In the genomic region with DNA sequence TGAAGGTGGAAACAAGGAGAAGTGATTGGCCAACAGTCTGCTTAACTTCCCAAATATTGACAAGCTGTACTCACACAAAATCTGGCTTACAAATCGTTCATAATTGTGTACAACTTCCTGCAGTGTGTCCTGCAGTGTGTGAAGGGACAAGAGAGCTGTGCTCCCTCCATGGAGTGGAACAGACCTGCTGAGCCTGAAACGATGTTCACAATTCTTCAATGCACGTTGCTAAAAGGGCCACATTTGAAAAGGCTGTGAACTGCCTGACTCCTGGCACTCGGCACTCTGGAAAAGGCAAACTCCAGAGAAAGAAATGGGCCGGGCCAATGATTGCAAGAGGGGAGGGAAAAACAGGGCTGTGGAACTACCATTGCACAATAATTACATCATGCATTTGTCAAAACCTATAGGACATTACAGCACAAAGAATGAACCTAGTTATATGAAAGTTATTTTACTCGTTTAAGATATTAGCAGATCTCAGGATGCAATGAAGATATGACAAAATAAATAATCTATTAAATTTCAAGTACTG, we compare ENCODE assay signal across 14 mouse cellular contexts. TPM values are rescaled to one million over a fixed set of nuclear protein-coding genes. Genes with fewer than 3 reads are reported as not detected.
DNase-seq lines count a peak whose midpoint lies in the region; ATAC-seq and TF ChIP-seq lines count a peak whose summit lies in the region.
"Had no signal": no experiment of that assay in that cellular context is flagged by ENCODE, and none has a peak within 500 bp of the region (broad histone marks: within the 10 kb centered on the region; RNA-seq: fewer than 3 reads in every experiment).

No protein-coding gene starts in this region.

- DNase-seq in lung, postnatal 10 days = no peak
- peak; percentile 27 for DNase-seq in liver
- peak; percentile 89 for DNase-seq in lung, postnatal 0 days (ENCODE audit: low spot score)
- no peak for DNase-seq in stomach, postnatal 0 days (ENCODE audit: low spot score)
- no peak for DNase-seq in urinary bladder, postnatal 14 days (ENCODE audit: low spot score)
- no peak for DNase-seq in urinary bladder, postnatal 36 days (ENCODE audit: low spot score in 2 of 2)
- DNase-seq in spleen, postnatal 10 days (ENCODE audit: low spot score in 2 of 2) = no peak
- DNase-seq: cerebellum, adult 2 months; embryo, embryonic 11 days; thymus, postnatal 25 days had no signal

- no peak for ATAC-seq in lung, embryonic 16.5 days (ENCODE audit: low read depth)
- peak; percentile 22; the same call in 1 of the 2 replicates for ATAC-seq in lung, postnatal 0 days
- 0 out of 2 replicates have a peak, but pooled peaks have one; percentile 43 for ATAC-seq in stomach, postnatal 0 days (ENCODE audit: low FRiP score, low TSS enrichment)
- ATAC-seq: forebrain, embryonic 13.5 days had no signal

- H3K36me3 ChIP-seq in lung, embryonic 16.5 days (ENCODE audit: control insufficient read depth, insufficient read depth, low read length) = no peaks in the 10 kb centered on the region
- no peaks in the 10 kb centered on the region for H3K36me3 ChIP-seq in lung, postnatal 0 days (ENCODE audit: insufficient read depth, low read length)
- H3K36me3 ChIP-seq in stomach, postnatal 0 days (ENCODE audit: control insufficient read depth, insufficient read depth, low read length) = no peaks in the 10 kb centered on the region
- H3K36me3 ChIP-seq: heart, embryonic 12.5 days had no signal

- no peak overlapping the region for H3K4me2 ChIP-seq in lung, embryonic 16.5 days (ENCODE audit: low read depth, low read length)
- no peak overlapping the region for H3K4me2 ChIP-seq in lung, postnatal 0 days (replicated peaks; ENCODE audit: low read depth, low read length)
- no peak overlapping the region for H3K4me2 ChIP-seq in stomach, postnatal 0 days (replicated peaks; ENCODE audit: low read depth)
- H3K4me2 ChIP-seq: forebrain, embryonic 13.5 days; heart, embryonic 12.5 days had no signal

- WGBS in lung, embryonic 16.5 days = 32% methylated on average over 6 of the region's 6 CpGs
- WGBS in lung, postnatal 0 days = 34% methylated on average over 6 of the region's 6 CpGs
- WGBS in stomach, postnatal 0 days = 39% methylated on average over 6 of the region's 6 CpGs

- H3K9ac ChIP-seq in lung, embryonic 16.5 days (ENCODE audit: low read length) = no peak overlapping the region
- no peak overlapping the region for H3K9ac ChIP-seq in lung, postnatal 0 days (replicated peaks; ENCODE audit: low read depth)
- H3K9ac ChIP-seq in stomach, postnatal 0 days (ENCODE audit: low read length) = no peak overlapping the region
- H3K9ac ChIP-seq: forebrain, embryonic 13.5 days; heart, embryonic 12.5 days had no signal

- H3K4me3 ChIP-seq in lung, embryonic 16.5 days (ENCODE audit: low read length) = no peak overlapping the region
- H3K4me3 ChIP-seq in lung, postnatal 0 days (ENCODE audit: low read depth, low read length) = no peak overlapping the region
- H3K4me3 ChIP-seq in stomach, postnatal 0 days (ENCODE audit: low read depth, low read length) = no peak overlapping the region
- H3K4me3 ChIP-seq: forebrain, embryonic 13.5 days; heart, embryonic 12.5 days; left cerebral cortex, adult 2 months had no signal

- no peak for TF ChIP-seq CTCF in lung, postnatal 0 days (IDR thresholded peaks at IDR 0.05)
- no peak for TF ChIP-seq CTCF in stomach, postnatal 0 days (IDR thresholded peaks at IDR 0.05; ENCODE audit: low read depth)

- peak overlapping the region; percentile 28; the same call in 1 of the 2 replicates for H3K27ac ChIP-seq in lung, embryonic 16.5 days (ENCODE audit: low read length)
- H3K27ac ChIP-seq in lung, postnatal 0 days (ENCODE audit: low read length) = peak overlapping the region; percentile 44
- 0 out of 2 replicates have a peak overlapping the region, but pooled peaks have one; percentile 3 for H3K27ac ChIP-seq in stomach, postnatal 0 days (replicated peaks)
- H3K27ac ChIP-seq: forebrain, embryonic 13.5 days; left cerebral cortex, adult 2 months had no signal

- H3K9me3 ChIP-seq in lung, embryonic 16.5 days (ENCODE audit: control insufficient read depth, low read length) = no peaks in the 10 kb centered on the region
- no peaks in the 10 kb centered on the region for H3K9me3 ChIP-seq in lung, postnatal 0 days (ENCODE audit: low read length)
- H3K9me3 ChIP-seq in stomach, postnatal 0 days (ENCODE audit: control insufficient read depth, low read length) = no peaks in the 10 kb centered on the region
- H3K9me3 ChIP-seq: forebrain, embryonic 13.5 days had no signal

- peaks cover 12% of the 10 kb centered on the region; the same call in 1 of the 2 replicates for H3K4me1 ChIP-seq in lung, embryonic 16.5 days (replicated peaks; ENCODE audit: control insufficient read depth, insufficient read depth, low read length)
- peaks cover 3% of the 10 kb centered on the region; the same call in 1 of the 2 replicates for H3K4me1 ChIP-seq in lung, postnatal 0 days (ENCODE audit: insufficient read depth, low read depth, low read length)
- H3K4me1 ChIP-seq in stomach, postnatal 0 days (replicated peaks; ENCODE audit: control insufficient read depth, insufficient read depth) = no peaks in the 10 kb centered on the region

- H3K27me3 ChIP-seq in lung, embryonic 16.5 days (ENCODE audit: control insufficient read depth, insufficient read depth, low read depth, low read length) = no peaks in the 10 kb centered on the region
- no peaks in the 10 kb centered on the region for H3K27me3 ChIP-seq in lung, postnatal 0 days (replicated peaks; ENCODE audit: insufficient read depth, low read length)
- no peaks in the 10 kb centered on the region for H3K27me3 ChIP-seq in stomach, postnatal 0 days (ENCODE audit: control insufficient read depth, insufficient read depth, low read length)
- H3K27me3 ChIP-seq: forebrain, embryonic 13.5 days had no signal

- TF ChIP-seq EP300 in lung, postnatal 0 days (IDR thresholded peaks at IDR 0.05) = peak; percentile 31; the same call in 1 of the 2 replicates
- TF ChIP-seq EP300 in stomach, postnatal 0 days (optimal IDR thresholded peaks at IDR 0.05) = no peak

RNA-seq across cellular contexts. Expression of gene Zcchc24, which starts 22.0 kb away (rescaled TPM):
- polyA plus RNA-seq in lung, embryonic 16.5 days (2015; fragmentation: Nextera tagmentation; extraction: Ambion mirVana) = 12.8 and 14.6 TPM in 2 replicates
- polyA plus RNA-seq in lung, postnatal 0 days (2015; fragmentation: Nextera tagmentation; extraction: Ambion mirVana) = 19.3 and 19.5 TPM in 2 replicates
- 11.3 and 11.9 TPM in 2 replicates for polyA plus RNA-seq in stomach, postnatal 0 days (2015; fragmentation: Nextera tagmentation; extraction: Ambion mirVana)

RNA-seq across cellular contexts. Expression of gene Anxa11, which starts 51.1 kb away (rescaled TPM):
- 32.0 and 34.2 TPM in 2 replicates for polyA plus RNA-seq in lung, embryonic 16.5 days (2015; fragmentation: Nextera tagmentation; extraction: Ambion mirVana)
- 54.6 and 55.3 TPM in 2 replicates for polyA plus RNA-seq in lung, postnatal 0 days (2015; fragmentation: Nextera tagmentation; extraction: Ambion mirVana)
- polyA plus RNA-seq in stomach, postnatal 0 days (2015; fragmentation: Nextera tagmentation; extraction: Ambion mirVana) = 60.6 and 67.3 TPM in 2 replicates

Comparison
In these comparisons a context has a peak if more than half of its experiments do, and no peak if none do; other contexts are left out.
1. DNase-seq: peak in liver (single experiment) and lung, postnatal 0 days (single experiment); none in lung, postnatal 10 days (single experiment), stomach, postnatal 0 days (single experiment), urinary bladder, postnatal 14 days (single experiment), urinary bladder, postnatal 36 days (0 of 2) and spleen, postnatal 10 days (0 of 2).
2. Peak in every context shown above with its lines, with median percentiles within 50 percentile points of each other: H3K27ac ChIP-seq.